Mouse (Mus musculus): ENCODE measurements around the gene Neu3.
A peak's percentile ranks its signal among the peaks of the same experiment; 100 is the strongest.

Neu3 gene

DNA sequence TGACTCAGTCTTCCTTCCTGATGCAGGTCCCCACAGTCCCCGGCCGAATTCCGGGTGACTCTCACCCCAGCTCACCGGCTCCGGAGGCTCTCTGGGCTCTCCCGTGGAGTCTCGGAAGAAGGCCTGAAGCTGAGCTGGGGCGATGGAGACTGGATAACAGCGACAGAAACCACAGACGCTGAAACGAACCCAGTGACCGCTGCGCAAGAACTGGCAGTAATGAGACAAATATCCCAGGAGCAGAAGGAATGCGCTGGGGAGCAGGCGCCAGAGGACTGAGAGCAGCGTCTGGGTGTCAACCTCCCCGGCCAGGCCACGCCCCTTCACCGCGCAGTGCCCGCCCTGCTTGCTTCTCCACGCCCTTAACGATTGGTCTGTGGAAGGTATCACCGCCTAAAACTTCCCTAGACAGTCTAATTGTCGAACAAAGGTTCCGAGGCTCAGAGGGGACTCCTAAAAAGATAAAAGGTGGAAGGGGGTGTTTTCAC lies at the start of gene Neu3:
Gene Neu3 (minus strand): TSS at position 335 of the 488 bp plus-strand sequence.
- peak; percentile 92 for DNase-seq (ENCODE audit: low spot score)

GRCm38 (mm10) chr7:99876345-99876744 lies 48.1 kb upstream of the Neu3 start:
- peak; percentile 77 for DNase-seq (ENCODE audit: low spot score)

- DNase-seq (ENCODE audit: low spot score) = no peak
Observed at GRCm38 (mm10) chr7:99875891-99876290, 47.7 kb upstream of the Neu3 start.

DNA sequence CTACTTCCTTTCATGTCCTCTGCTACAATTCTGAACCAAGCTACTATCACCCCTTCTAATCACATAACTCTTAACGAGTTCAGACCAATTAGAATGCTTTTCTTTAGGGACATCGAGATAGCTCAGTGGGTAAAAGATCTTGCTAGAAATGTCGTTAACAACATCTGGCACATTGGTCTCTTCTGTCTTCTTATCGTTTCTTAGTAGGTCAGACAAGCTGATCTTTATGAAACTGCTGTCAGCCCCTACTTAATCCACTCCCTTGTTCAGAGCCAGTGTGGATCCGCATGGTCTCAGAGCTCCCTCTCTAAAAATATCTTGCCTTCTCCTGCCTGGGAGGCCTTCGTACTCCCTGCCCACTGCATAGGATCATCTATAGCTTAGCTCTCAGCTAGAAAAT lies 45.7 kb upstream of the Neu3 start:
- no peak for DNase-seq (ENCODE audit: low spot score)

DNA sequence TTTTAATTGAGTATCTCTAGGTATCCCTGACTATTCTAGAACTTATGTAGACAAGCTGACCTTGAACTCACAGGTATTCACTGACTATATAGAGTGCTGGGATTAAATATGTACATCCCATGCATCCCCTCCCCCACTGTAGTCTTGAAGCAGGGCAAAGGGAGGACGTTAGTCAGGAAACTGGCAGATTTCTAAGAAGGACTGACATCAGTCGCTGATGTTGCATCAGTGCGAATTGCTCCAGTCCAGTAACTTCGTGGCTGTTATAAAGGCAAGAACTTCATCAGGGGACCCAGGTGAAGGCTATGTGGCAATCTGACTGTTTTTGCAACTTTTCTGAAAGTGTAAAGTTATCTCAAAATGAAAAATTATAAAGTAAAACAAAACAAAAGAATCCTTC lies 41.1 kb upstream of the Neu3 start:
- no peak for DNase-seq (ENCODE audit: low spot score)

DNA sequence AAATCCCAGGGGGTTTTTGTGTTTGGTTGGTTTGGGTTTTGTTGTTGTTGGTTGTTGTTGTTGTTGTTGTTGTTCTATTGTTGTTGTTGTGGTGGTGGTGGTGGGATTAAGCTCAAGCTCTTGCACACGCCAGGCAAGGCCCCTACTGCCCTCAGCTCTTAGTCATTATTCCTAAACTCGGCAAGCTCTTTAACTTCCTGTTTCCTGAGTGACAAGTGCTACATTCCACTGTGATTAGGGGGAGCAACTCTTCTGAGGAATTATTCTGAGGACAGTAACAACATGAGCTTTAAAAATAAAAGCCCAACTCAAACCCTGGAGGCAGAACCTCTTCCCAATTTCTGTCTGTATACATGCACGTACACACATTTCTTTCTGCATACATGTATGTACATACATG lies 37.0 kb upstream of the Neu3 start:
- no peak for DNase-seq (ENCODE audit: low spot score)

DNA sequence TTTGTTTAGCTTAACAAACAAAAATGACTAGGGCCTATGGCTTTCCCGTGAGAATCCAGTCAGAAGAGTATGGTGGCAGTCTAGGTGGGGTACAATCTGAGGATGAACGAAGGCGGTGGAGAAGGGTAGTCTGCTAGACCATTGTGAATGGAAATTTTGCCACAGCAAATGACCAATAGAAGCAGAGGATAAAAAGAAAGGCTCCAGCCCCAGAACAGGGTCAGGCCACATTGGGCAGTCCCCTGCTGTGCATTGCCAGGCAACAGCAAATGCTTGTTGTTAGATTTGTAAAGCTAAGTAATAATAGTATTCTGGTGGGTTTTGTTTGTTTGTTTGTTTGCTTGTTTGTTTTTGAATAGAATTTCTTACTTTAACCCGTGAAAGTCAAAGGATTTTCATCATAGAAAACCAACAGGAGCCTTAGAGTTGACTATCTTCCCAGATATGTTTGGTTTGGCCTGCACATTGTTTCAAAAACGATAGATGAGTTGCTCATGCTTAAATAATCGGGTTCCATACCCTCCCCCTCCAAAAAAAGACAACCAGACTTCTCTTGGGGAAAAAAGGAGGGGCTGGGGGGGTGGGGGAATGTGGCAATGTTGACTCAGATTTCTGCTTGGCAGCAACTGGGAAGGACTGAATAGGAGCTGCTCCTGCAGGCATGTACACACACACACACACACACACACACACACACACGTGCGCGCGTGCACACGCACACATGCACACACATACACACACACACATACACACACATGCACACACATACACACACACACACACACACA lies 36.2 kb upstream of the Neu3 start:
- DNase-seq (ENCODE audit: low spot score) = no peak

- no peak for DNase-seq (ENCODE audit: low spot score)
Observed at GRCm38 (mm10) chr7:99863362-99863761, 35.1 kb upstream of the Neu3 start, which contains the start of gene Spcs2. Gene Spcs2 (minus strand): TSS chr7:99863462.

DNA sequence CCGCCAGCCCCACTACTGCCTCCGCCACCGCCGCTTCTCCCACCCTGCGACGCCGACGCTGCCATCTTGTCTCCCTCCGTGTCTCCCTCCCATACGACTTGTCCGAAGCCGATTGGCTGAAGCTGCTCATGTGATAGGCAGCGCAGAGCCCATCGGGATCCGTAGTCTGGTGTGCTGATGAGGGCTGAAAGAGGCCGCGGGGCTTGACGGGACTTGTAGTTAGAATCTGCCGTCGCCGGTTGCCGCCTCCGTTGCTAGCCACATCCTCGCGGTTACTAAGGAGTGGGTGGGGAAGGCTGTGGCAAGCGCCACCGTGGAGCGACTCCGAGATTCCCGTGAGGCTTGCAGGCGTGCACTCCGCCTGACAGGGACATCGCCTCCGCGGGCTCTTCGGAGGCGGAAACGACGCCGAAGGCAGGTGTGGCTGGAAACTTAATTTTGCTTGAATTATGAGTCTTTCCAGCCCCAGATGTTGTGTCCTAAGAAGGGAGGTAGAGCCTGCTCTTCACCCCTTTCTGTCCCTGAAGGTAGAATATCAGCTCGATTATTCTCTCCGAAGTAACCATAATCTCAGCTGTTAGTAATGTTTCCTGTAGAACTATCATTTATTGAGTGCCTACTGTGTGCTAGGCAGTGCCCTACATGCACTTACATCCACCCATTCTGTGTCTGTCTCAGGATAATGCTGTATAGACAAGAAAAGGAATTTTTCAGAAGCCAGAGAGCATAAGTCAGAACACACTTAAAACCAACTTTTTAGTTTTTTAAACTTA lies 30.8 kb upstream of the Neu3 start, which contains the start of gene Xrra1:
Gene Xrra1 (plus strand): TSS at position 304 of the 773 bp plus-strand sequence.
- peak; percentile 97 for DNase-seq (ENCODE audit: low spot score)

DNA sequence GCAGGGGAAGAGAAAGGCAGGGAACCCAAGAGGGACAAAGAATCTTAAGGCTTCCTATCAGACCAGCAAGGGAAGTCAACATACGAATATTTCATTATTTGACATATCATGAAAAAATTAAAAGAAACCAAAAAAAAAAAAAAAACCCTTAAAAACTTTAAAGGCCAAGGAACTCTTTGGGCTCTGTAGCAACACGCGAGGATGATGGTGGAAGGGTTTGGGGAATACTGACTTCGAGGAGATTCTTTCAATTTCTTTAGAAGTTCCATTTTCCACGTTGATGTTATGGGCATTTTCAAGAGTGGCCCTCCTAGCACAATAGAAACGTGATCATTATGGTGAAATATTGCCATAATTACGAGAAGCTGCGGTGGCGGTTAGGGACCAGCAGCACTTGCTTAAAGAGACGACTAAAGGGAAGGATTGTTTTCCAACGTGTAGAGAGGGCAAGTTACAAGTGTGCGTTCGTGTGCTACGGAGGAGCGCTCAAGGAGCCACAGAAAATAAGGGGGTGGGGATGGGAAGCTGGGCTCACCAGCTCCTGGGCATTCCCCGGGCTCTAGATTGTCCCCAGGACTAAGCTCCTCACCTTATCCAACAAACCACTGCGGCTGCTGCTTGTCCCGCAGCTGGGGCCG lies 30.1 kb upstream of the Neu3 start:
- no peak for DNase-seq (ENCODE audit: low spot score)

DNA sequence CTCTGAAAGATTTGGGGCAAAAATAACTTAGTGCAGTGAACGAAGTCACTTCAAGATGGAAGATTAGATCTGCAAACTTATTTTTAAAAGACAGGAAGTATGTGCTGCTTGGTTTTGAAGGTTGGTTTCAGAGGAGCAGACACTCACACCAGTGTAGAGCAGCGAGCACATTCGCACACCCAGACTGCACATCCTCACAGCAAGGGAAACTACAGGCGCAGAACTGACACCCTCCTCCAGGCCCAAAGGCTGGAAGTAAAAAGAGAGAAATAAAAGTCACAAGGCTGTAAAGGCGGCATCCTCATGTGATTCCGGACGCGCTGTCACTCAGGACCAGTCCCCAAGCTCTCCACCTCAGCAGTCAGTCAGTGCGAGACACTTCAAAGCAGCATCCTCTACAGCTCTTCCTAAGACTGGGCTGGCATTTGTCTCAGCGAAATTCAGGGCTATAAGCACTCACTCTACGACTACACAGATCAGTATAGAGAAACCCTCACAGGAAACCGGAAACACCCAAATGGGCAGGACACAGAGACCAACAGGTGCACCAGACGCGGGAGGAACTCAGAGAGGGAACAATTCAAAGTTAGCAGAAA lies 28.1 kb upstream of the Neu3 start:
- DNase-seq (ENCODE audit: low spot score) = peak; percentile 65

GRCm38 (mm10) chr7:99854311-99854710 lies 26.1 kb upstream of the Neu3 start:
- DNase-seq (ENCODE audit: low spot score) = no peak

DNA sequence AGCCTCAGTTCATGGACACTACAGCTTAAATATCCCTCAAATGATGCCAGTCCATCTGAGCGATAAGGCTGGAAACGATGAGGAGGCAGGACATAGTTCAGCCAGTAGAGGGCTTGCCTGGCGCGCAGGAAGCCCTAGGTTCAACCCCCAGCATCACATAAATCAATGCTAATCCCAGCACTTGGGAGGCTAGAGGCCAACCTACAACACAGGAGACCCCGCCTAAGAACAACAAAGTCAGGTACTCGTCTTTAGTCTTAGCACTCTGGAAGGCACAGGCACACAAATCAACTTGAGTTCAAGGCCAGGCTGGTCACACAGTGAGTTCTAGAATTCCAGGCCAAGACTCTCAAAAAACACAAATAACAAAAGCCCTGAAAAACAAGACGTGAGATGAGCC lies 25.1 kb upstream of the Neu3 start:
- DNase-seq (ENCODE audit: low spot score) = no peak

DNA sequence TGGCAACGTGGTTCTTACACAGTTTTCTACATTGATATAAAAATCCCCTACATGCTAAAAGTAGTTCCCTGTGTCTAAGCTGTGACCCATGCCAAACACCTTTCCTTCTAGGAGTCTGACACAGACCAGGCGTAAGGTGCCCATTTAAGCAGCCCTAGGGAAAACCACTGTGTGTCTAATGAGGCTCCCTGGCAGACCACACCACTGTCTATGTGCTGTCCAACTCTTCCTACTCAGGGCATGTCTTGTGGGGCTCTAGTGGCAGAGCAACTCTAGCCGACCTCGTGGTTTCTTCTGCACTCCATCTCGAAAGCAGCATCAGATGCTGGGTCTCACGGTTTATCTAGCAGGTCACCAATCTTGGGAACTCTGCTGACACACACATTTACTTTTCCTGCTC lies 23.4 kb upstream of the Neu3 start:
- DNase-seq (ENCODE audit: low spot score) = no peak

DNA sequence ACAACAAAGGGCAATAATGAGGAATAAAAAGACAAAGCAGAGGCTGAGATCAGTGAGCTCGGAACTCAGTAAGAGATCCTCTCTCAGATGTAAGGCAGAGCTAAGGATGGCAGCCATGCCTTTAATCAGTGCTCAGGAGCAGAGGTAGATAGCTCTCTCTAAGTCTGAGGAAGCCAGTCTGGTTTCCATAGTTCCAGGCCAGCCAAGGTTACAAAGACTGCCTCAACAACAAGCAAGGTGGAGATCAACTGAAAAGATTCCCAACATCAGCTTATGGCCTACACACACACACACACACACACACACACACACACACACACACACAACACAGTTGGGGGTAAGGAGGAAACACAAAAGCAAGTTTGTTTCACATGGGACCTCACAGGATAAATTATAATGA lies 22.9 kb upstream of the Neu3 start:
- no peak for DNase-seq (ENCODE audit: low spot score)

DNA sequence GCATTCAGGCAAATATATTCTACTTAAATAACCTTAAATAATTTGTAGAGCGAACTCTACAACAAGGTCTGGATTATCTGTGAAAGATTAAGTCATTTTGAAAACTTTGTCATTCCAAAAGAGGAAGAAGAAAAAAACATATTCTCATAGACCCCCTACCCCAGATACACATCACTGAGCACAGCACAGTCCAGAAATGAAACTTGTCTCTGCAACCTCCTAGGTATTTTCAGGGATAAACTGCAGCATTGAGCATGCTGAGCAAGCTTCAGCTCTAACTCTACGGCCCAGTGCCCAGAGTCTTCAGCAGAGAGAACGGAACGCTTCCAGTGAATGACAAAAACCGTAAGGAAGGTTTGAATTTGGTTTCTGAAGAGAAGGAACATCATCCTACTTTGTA lies 22.3 kb upstream of the Neu3 start:
- DNase-seq (ENCODE audit: low spot score) = no peak

DNA sequence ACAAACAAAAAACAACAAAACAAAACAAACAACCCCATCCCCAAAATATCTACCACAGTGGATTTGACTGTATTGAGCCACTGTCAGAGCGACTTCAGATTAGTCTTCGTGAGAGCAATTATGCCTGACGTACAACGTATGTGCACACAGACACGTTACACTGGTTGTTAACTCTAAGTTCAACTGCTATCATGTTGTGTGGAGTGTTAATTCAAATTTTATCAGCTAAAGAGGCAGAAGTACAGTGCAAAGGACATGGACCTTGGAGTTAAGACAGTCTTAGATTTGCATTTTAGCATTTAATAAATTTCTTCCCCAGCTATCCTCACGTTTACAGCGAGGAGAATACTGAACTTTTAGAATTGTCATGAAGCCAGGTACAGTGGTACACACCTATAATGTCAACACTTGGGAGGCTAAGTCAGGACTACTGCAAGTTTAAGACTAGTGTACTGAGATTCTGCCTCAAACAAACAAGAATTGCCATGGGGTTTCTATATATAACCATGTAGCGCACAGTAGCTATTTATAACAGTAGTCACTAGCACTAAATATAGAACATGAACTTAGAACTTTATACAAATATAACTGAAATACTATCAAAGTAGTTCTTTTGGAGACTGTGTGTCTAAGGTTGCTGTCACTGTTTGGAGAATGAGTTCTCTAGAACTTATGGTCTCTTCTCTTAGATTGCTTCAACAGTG lies 17.5 kb upstream of the Neu3 start:
- no peak for DNase-seq (ENCODE audit: low spot score)

DNA sequence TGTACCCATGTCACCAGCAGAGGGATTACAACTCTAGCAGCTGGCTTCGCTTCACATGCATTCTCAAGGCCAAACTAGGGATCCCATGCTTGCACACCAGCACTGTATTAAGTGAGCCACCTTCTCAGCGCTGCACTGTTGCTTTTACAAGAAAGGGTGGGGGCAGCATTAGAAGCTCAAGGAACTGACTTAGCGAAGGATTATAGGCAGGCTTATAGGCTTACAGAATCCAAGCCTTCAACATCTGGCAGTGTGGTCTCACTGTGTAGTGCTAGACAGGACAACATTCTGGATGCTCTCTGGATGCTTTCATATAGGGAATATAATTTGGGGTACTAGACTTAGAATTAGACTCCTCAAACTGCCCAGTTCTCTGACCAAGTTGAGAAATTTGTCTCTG lies 10.0 kb upstream of the Neu3 start:
- no peak for DNase-seq (ENCODE audit: low spot score)

- DNase-seq (ENCODE audit: low spot score) = no peak
Observed at GRCm38 (mm10) chr7:99837358-99838071, 9.3 kb upstream of the Neu3 start.

DNA sequence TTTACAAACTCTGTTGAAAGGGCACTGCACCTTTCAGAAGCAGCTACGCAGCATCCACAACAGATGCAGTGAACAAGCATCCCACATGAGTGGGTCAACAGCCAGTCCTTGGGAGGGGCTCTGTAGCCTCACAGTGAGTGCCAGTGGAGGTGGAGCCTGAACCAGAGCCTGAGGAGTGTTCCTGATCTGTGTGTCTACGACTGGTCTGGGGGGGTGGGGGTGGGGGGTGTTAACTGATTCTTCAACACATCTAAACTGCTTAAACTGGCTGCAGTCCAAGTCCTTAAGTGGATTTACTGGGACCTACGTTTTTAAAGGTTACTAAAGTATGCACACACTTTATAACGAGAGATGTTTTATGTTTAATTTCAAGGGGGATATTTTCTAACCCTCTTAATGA lies 8.6 kb upstream of the Neu3 start:
- no peak for DNase-seq (ENCODE audit: low spot score)

DNA sequence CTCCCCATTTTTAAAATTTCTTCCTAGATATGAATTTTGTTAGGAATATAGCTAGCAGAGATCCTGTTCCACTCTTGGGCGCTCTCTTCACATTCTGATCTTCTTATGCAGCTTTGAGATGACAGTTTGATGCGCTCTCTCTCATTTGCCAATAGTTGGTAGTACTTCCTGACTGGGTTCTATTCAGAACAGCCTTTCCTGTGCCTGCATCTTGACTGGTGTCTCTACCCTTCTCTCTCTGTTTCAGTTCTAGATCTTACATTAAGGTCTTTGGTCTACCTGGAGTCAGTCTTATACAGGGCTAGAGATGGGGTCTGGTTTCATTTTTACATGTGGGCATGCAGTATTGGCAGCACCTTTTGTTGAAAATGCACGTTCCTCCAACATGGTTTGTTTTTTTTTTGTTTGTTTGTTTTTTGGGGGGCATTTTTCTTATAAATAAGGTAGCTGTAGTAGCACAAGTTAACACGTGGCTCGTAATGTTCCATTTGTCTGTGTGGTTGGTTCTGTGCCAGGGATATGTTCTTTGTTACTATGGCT lies 6.2 kb upstream of the Neu3 start:
- no peak for DNase-seq (ENCODE audit: low spot score)

Data from T-cell, adult 2 months (primary cell).